Mouse (Mus musculus): ENCODE results near the gene Prcc. TPM values are rescaled to one million over a fixed set of nuclear protein-coding genes. Genes with fewer than 3 reads are reported as not detected.

Prcc gene
- polyA plus RNA-seq, 1 experiment from 2014 or later: 16.5 TPM

DNA sequence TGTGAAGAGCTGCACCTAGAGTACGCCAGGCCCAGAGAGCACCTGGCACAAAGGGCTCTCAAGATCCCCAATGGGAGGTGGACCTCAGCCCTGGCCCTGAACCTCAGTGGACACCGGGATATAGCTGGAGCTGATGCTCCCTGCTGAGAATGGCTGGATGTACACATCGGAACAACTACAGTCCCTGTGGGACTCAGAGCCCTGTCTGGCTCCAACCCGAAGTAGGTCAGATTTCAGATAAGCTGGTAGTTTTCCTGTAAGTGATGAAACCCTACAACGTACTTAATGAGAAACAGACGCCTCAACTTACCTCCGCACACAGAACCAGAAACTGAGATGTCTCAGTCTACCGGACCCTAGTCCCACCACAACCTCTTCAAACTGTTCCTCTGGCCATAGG lies 27.7 kb downstream of the Prcc start:
- no peaks in the 10 kb centered on the region for H3K27me3 ChIP-seq
- 95% methylated on average over 8 of the region's 8 CpGs for WGBS
- no peak for ATAC-seq (replicated peaks)
- H3K27ac ChIP-seq (replicated peaks): no peak overlapping the region
- no peaks in the 10 kb centered on the region for H3K4me1 ChIP-seq
- peaks cover 46% of the 10 kb centered on the region for H3K36me3 ChIP-seq
- H3K4me3 ChIP-seq: no peak overlapping the region
- no peak overlapping the region for H3K9ac ChIP-seq (replicated peaks)
- H3K9me3 ChIP-seq: no peaks in the 10 kb centered on the region
- H3K4me2 ChIP-seq (replicated peaks): no peak overlapping the region

DNA sequence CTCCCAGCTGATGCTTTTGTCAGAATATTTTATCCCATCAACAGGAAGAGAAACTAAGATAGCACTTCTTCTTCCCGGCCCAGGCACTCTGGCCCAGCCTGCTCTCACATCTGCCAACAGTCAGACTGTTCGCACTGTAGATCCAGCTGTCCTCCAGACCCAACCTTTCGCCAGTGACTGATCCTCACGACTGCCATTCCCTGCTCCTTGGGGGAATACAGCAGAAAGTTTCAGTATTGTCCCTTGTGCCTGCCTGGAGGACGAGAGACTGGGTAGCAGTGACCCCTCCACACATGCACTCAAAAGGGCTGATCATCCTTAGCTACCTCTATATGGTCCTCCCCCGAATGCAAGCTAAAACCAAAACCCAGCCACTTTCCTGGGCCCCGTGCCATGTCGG lies 29.5 kb downstream of the Prcc start:
- H3K27ac ChIP-seq (replicated peaks): no peak overlapping the region

DNA sequence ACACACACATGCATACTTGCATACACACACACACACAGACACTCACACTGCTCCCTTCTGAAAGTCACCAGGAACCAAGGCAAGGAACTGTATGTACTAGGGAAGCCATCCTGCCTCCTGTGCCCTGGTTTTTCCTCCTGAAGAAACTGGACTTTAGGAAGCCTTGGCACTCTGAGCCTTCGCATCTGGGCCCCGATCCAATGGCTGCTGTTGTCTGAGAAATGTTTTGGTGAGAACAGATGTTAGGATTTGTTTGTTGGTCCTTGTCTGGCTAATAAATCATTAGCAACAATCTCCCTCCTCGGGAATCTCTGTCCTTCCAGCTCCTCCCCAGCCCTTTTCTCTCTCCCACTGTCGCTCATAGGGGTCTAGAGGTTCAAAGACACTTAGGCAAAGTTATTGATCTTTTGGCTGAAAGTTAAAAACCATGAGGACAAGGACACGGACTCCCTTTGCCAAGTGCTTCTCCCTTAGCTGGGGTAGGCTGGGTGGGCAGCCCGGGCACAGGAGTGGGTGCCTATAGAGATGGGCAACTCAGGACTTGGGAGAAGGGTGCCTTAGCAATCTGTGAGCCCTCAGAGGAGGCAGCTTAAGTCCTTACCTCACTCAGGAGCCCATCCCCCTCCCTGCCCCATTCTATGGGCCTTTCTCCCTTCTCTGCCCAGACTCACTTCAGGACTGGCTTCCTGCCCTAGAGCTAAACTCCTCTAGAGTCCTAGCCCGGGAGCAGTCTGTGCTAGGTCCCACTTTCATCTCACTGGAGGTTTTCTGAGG lies 30.4 kb downstream of the Prcc start:
- WGBS: 68% methylated on average over 7 of the region's 7 CpGs
- Histone ChIP-seq H3K36me3 (peaks cover 29% of the 10 kb centered on the region), H3K4me2 (replicated peaks) (no peak overlapping the region), H3K27ac (replicated peaks) (no peak overlapping the region), H3K4me1 (no peaks in the 10 kb centered on the region), H3K9ac (replicated peaks) (no peak overlapping the region), H3K4me3 (no peak overlapping the region), H3K27me3 (no peaks in the 10 kb centered on the region), H3K9me3 (no peaks in the 10 kb centered on the region)
- no peak for ATAC-seq (replicated peaks)

More for the DNA sequence above, 29.5 kb downstream of the Prcc start:
- H3K4me3 ChIP-seq: no peak overlapping the region
- H3K9ac ChIP-seq (replicated peaks): no peak overlapping the region
- ATAC-seq (replicated peaks): no peak
- no peaks in the 10 kb centered on the region for H3K27me3 ChIP-seq
- WGBS: 87% methylated on average over 8 of the region's 8 CpGs
- no peak overlapping the region for H3K4me2 ChIP-seq (replicated peaks)
- H3K9me3 ChIP-seq: no peaks in the 10 kb centered on the region
- H3K4me1 ChIP-seq: no peaks in the 10 kb centered on the region
- H3K36me3 ChIP-seq: peaks cover 30% of the 10 kb centered on the region

DNA sequence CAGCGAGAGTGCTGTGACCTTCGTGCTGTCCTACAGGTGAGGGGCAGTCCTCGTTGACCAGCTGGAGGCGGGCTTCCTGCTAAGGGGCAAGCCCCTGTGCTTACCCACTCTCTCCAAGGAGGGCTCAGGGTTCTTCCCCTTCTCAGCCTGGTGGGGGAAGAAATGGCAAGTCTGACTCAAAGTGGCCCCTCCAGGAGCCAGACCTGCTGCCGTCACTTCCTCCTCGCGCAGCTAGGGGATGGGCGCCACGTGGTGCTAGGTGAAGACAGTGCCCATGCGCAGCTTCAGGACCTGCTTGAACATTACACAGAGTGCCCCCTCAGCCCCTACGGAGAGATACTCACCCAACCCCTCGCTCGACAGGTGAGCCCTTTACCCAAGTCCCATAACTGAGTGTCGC lies 36.3 kb downstream of the Prcc start:
- Histone ChIP-seq H3K36me3 (no peaks in the 10 kb centered on the region), H3K27me3 (no peaks in the 10 kb centered on the region), H3K27ac (replicated peaks) (no peak overlapping the region), H3K4me2 (replicated peaks) (no peak overlapping the region), H3K9me3 (no peaks in the 10 kb centered on the region), H3K9ac (replicated peaks) (no peak overlapping the region), H3K4me3 (no peak overlapping the region), H3K4me1 (no peaks in the 10 kb centered on the region)
- WGBS: 90% methylated on average over 14 of the region's 14 CpGs
- no peak for ATAC-seq (replicated peaks)

DNA sequence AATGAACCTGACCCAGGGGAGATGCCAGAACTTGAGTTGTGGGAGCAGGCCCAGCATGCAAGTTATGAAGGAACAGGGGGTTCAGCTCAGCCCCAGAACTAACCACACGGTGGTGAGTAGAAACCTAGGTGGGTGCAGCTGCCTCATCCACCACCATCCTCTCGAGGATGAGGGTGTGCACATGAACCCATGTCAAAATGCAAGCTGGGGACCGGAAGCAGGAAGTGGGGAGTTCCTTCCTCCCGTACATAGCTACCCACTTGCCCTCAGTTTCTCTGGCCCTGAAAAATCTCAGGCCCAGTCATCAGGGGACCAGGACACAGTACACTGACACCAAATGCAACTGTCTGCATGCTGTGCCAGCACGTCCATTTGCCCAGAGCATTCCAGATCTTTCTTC lies 37.7 kb downstream of the Prcc start:
- WGBS: 81% methylated on average over 5 of the region's 5 CpGs
- H3K27ac ChIP-seq (replicated peaks): no peak overlapping the region

DNA sequence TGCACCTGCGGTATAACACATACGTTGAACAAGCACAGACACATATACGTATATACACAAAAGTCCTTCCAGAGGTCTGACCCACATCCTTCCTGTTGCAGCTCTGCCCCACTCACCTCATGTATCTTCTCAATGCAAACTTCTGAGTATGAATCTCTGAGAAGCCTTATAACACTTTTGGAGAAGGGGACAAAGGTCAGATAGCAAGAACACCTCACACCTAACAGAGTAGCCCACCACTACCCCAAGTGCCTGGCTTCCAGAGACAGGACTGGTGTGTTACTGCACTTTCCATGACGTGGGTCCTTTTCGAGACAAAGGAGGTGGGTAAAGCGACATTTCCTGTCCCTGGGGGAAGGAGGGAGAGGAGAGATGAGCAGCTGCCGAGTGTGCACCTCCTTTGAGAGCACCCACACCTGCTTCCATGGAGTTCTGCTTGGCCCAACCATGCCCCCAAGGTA lies 38.7 kb downstream of the Prcc start, which contains the start of gene Sh2d2a:
TSS of gene Sh2d2a (plus strand) at position 106 of the 461 bp plus-strand sequence.
- no peak for ATAC-seq (replicated peaks)
- Histone ChIP-seq H3K27me3 (no peaks in the 10 kb centered on the region), H3K27ac (replicated peaks) (no peak within 1 kb of the TSS), H3K9ac (replicated peaks) (no peak within 1 kb of the TSS), H3K4me1 (no peaks in the 10 kb centered on the region), H3K4me3 (no peak within 1 kb of the TSS), H3K9me3 (no peaks in the 10 kb centered on the region), H3K36me3 (no peaks in the 10 kb centered on the region), H3K4me2 (replicated peaks) (no peak within 1 kb of the TSS)
- WGBS: 78% methylated on average over 7 of the region's 7 CpGs

More for the DNA sequence above, 37.7 kb downstream of the Prcc start:
- H3K9me3 ChIP-seq: no peaks in the 10 kb centered on the region
- no peaks in the 10 kb centered on the region for H3K36me3 ChIP-seq
- H3K27me3 ChIP-seq: no peaks in the 10 kb centered on the region
- no peak overlapping the region for H3K4me2 ChIP-seq (replicated peaks)
- no peak for ATAC-seq (replicated peaks)
- no peaks in the 10 kb centered on the region for H3K4me1 ChIP-seq
- no peak overlapping the region for H3K9ac ChIP-seq (replicated peaks)
- H3K4me3 ChIP-seq: no peak overlapping the region

DNA sequence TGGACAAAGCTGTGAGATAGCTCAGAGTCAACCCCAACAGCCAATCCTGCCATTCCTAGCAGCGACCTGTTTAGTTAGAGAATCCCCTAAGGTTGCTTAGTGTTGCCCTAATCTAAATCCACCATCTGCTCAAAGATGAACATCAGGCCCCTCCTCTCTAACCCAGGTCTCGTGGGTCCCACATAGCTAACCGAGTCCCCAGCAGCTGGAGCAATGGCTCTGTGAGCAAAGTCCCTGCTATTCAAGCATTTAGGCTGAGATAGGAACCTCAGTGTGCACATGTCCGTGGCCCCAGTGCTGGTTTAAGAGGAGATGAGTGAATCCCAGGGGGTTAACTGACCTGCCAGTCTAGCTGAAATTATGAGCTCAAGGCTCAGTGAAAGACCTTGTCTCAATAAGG lies 39.2 kb downstream of the Prcc start:
- no peak for ATAC-seq (replicated peaks)
- Histone ChIP-seq H3K4me1 (no peaks in the 10 kb centered on the region), H3K4me3 (no peak overlapping the region), H3K4me2 (replicated peaks) (no peak overlapping the region), H3K9ac (replicated peaks) (no peak overlapping the region), H3K36me3 (no peaks in the 10 kb centered on the region), H3K9me3 (no peaks in the 10 kb centered on the region), H3K27me3 (no peaks in the 10 kb centered on the region), H3K27ac (replicated peaks) (no peak overlapping the region)
- 76% methylated on average over 4 of the region's 4 CpGs for WGBS

DNA sequence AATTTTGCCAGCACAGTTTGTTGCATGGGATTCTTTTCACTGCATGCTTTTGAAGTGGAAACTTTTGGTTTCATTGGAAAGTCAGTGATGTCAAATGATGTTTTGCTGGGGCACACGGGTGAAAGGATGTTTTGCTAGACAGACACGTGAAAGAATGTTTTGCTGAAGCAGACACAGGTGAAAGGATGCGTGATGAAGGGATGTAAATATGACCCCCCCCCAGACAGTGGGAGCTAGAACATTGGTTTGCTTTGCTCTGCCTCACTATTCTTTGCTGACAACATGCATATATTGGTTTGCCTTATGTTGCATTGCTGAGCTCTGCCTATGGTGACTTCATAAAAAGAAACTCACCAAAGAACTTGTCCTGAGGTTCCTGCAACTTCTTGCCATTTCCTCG lies 40.4 kb downstream of the Prcc start:
- no peaks in the 10 kb centered on the region for H3K4me1 ChIP-seq
- no peak overlapping the region for H3K27ac ChIP-seq (replicated peaks)
- no peaks in the 10 kb centered on the region for H3K36me3 ChIP-seq
- H3K4me2 ChIP-seq (replicated peaks): no peak overlapping the region
- H3K9me3 ChIP-seq: no peaks in the 10 kb centered on the region
- H3K4me3 ChIP-seq: no peak overlapping the region
- no peak overlapping the region for H3K9ac ChIP-seq (replicated peaks)
- WGBS: 86% methylated on average over 4 of the region's 4 CpGs
- no peaks in the 10 kb centered on the region for H3K27me3 ChIP-seq
- ATAC-seq (replicated peaks): no peak

DNA sequence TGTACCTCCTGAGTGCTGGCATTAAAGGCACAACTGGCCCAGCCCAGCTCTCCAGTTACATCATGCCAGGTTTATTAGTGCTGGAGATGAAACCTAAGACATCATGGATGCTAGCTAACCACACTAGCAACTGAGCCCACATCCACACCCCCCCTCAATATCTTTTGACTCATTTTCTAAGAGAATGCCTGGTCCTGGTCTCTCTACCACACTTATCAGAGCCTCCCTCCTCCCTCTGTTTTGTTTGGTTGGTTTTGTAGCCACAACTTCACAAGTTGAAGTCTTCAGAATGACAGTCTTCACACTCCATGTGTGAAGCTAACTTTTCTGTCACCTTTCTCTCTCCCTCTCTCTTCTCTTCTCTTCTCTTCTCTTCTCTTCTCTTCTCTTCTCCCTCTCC lies 44.5 kb downstream of the Prcc start:
- ATAC-seq (replicated peaks): no peak
- H3K4me2 ChIP-seq (replicated peaks): no peak overlapping the region
- no peaks in the 10 kb centered on the region for H3K36me3 ChIP-seq
- no peak overlapping the region for H3K9ac ChIP-seq (replicated peaks)
- no peaks in the 10 kb centered on the region for H3K27me3 ChIP-seq
- H3K4me1 ChIP-seq: no peaks in the 10 kb centered on the region
- H3K9me3 ChIP-seq: no peaks in the 10 kb centered on the region
- no peak overlapping the region for H3K27ac ChIP-seq (replicated peaks)
- no peak overlapping the region for H3K4me3 ChIP-seq

DNA sequence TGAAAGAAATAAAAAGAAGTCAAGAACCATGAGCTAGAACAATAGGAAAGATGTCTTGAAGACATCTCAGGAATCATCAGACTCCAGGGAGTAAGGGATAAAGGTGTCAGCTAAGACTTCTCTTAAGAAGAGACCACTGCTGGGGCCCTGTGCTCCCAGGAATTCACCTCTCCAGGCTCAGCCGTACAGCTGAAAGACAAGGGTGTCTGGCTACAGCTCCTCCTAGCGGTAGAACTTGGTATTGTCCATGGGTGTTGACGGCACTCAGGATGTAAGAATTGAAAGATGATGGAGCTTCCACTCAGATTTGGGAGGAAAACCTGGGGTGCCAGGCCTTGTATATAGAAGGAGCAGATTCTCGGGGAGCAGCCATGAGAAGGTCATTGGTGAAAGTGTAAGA lies 46.8 kb downstream of the Prcc start:
- ATAC-seq (replicated peaks): no peak
- H3K4me1 ChIP-seq: no peaks in the 10 kb centered on the region
- H3K9me3 ChIP-seq: no peaks in the 10 kb centered on the region
- H3K4me2 ChIP-seq (replicated peaks): no peak overlapping the region
- no peak overlapping the region for H3K9ac ChIP-seq (replicated peaks)
- H3K4me3 ChIP-seq: no peak overlapping the region
- H3K36me3 ChIP-seq: no peaks in the 10 kb centered on the region
- H3K27ac ChIP-seq (replicated peaks): no peak overlapping the region
- WGBS: 3% methylated on average over 4 of the region's 4 CpGs
- no peaks in the 10 kb centered on the region for H3K27me3 ChIP-seq

DNA sequence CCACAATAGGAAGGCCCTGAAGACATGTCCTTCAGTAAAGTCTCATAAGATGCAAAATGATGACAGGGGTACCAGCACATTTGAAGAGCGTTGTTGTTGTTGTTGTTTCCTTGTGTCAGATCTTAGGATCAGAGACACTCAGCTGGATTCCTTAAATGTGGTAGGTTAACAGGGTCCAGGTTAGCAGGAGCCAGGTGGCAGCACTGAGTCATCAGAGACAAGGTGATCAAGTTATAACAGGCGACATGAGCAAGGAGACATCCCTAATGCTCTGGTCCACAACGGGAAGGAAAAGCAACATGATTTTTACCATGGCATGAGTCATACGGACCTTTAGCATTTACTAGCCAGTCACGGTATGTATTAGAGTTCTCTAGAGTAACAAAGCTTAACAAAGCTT lies 51.9 kb downstream of the Prcc start:
- no peak overlapping the region for H3K27ac ChIP-seq (replicated peaks)
- WGBS: 65% methylated on average over 5 of the region's 5 CpGs
- H3K4me1 ChIP-seq: no peaks in the 10 kb centered on the region
- H3K4me2 ChIP-seq (replicated peaks): no peak overlapping the region
- H3K9ac ChIP-seq (replicated peaks): no peak overlapping the region
- H3K9me3 ChIP-seq: no peaks in the 10 kb centered on the region
- ATAC-seq (replicated peaks): no peak
- H3K36me3 ChIP-seq: no peaks in the 10 kb centered on the region
- H3K27me3 ChIP-seq: no peaks in the 10 kb centered on the region
- no peak overlapping the region for H3K4me3 ChIP-seq

DNA sequence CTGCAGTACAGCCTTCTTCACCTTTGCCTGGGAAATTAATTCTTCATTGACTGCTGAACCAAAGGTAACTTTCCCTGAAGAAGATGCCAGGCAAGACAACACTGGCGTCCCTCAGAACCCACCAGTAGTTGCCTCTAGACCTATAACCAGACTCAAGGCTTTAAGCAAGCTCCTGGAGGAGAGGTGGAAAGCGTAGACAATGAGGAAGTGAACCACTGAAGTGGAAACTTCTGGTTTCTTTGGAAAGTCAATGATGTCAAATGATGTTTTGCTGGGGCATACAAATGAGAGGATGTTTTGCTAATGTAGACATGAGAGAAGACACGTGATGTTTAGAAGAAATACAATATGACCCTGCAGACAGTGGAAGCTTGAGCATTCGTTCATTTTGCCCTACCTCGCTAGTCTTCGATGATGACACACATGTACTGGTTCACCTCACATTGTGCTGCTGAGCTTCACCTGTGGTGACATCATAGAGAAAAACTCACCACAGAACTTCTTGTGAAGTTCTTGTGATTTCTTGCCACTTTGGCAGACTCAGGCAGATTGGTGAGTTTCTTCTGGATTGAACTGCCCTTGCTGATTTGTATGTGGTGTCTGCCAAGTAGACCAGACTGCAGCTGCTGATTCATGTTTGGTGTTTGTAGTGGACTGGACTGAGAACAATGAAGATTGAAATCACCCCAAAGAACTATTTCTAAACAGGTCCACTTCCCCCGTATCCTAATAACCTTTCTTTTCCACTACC lies 53.1 kb downstream of the Prcc start:
- H3K36me3 ChIP-seq: no peaks in the 10 kb centered on the region
- H3K27me3 ChIP-seq: no peaks in the 10 kb centered on the region
- no peak overlapping the region for H3K27ac ChIP-seq (replicated peaks)
- H3K4me1 ChIP-seq: no peaks in the 10 kb centered on the region
- WGBS: 86% methylated on average over 7 of the region's 7 CpGs
- no peak overlapping the region for H3K4me2 ChIP-seq (replicated peaks)
- H3K4me3 ChIP-seq: no peak overlapping the region
- H3K9me3 ChIP-seq: no peaks in the 10 kb centered on the region
- H3K9ac ChIP-seq (replicated peaks): no peak overlapping the region
- no peak for ATAC-seq (replicated peaks)
